Mouse (Mus musculus) megakaryocyte, adult 5-6 weeks (primary cell): ENCODE measurements around the gene Htr3b. TPM values are rescaled to one million over a fixed set of nuclear protein-coding genes. Genes with fewer than 3 reads are reported as not detected.
"Not testable (repeated sequence)": the region's sequence is repeated elsewhere in the genome, so short reads cannot be mapped to it uniquely, and the experiment has no call there.

Experiments used
- ATAC-seq: 2 replicates; pipeline ENCODE4 v1.8.0; 2016; ENCODE audit warnings: mild to moderate bottlenecking, inconsistent platforms; ENCODE audit not compliant: poor library complexity, severe bottlenecking
- total RNA-seq, 2 experiments: library from RNA; stranded (forward) in 1 of 2; stranded (reverse) in 1 of 2; fragments of 153-499, 151-499 nt in 1 of 2; fragments of 221-1000, 200-1000 nt in 1 of 2; gene quantifications; 2 replicates each; pipeline versions ENCODE4 v1.2.3 to v1.2.4; 2015 to 2017

The Htr3b gene
- total RNA-seq (2015) (not detected in 2 replicates), total RNA-seq (2017) (not detected in 2 replicates)

- ATAC-seq: no peak
These were observed at the start of gene Htr3b for GRCm38 (mm10) chr9:48964587-48965040. TSS of gene Htr3b (minus strand) at chr9:48964990.

GRCm38 (mm10) chr9:48999256-48999655 lies 34.5 kb upstream of the Htr3b start:
- no peak for ATAC-seq

- ATAC-seq: no peak
These were observed 30.9 kb upstream of the Htr3b start for GRCm38 (mm10) chr9:48995735-48996134.

GRCm38 (mm10) chr9:48994779-48995178 lies 30.0 kb upstream of the Htr3b start:
- no peak for ATAC-seq

- ATAC-seq: no peak
These were observed 26.9 kb upstream of the Htr3b start for GRCm38 (mm10) chr9:48991671-48992070.

- no peak for ATAC-seq
These were observed 22.7 kb upstream of the Htr3b start for GRCm38 (mm10) chr9:48987201-48988101.

- ATAC-seq: no peak
These were observed 21.9 kb upstream of the Htr3b start for GRCm38 (mm10) chr9:48986616-48987141.

GRCm38 (mm10) chr9:48985708-48986088 lies 20.9 kb upstream of the Htr3b start:
- ATAC-seq: peak; percentile 1; the same call in 1 of the 2 replicates

- ATAC-seq: peak; percentile 95
These were observed 20.3 kb upstream of the Htr3b start, which contains the start of gene Usp28 for GRCm38 (mm10) chr9:48984845-48985707. TSS of gene Usp28 (plus strand) at chr9:48985375.

- ATAC-seq: peak; percentile 2
These were observed 19.6 kb upstream of the Htr3b start for GRCm38 (mm10) chr9:48984320-48984844.

GRCm38 (mm10) chr9:48983801-48984200 lies 19.0 kb upstream of the Htr3b start:
- not testable (repeated sequence) for ATAC-seq

GRCm38 (mm10) chr9:48981827-48982226 lies 17.0 kb upstream of the Htr3b start:
- ATAC-seq: no peak

- no peak for ATAC-seq
These were observed 16.0 kb upstream of the Htr3b start for GRCm38 (mm10) chr9:48980781-48981180.

GRCm38 (mm10) chr9:48980371-48980770 lies 15.6 kb upstream of the Htr3b start:
- ATAC-seq: no peak

GRCm38 (mm10) chr9:48976661-48977355 lies 12.0 kb upstream of the Htr3b start:
- no peak for ATAC-seq

GRCm38 (mm10) chr9:48972494-48972893 lies 7.7 kb upstream of the Htr3b start:
- ATAC-seq: 0 out of 2 replicates have a peak, but pooled peaks have one; percentile 47

- ATAC-seq: no peak
These were observed 2.7 kb downstream of the Htr3b start for GRCm38 (mm10) chr9:48962131-48962530.

GRCm38 (mm10) chr9:48961314-48961713 lies 3.5 kb downstream of the Htr3b start:
- no peak for ATAC-seq

- no peak for ATAC-seq
These were observed 17.2 kb downstream of the Htr3b start for GRCm38 (mm10) chr9:48947565-48947964.

GRCm38 (mm10) chr9:48942349-48942748 lies 22.4 kb downstream of the Htr3b start:
- ATAC-seq: no peak
